Mouse (Mus musculus): ENCODE results near the gene Cbx2.

Cbx2 gene

DNA sequence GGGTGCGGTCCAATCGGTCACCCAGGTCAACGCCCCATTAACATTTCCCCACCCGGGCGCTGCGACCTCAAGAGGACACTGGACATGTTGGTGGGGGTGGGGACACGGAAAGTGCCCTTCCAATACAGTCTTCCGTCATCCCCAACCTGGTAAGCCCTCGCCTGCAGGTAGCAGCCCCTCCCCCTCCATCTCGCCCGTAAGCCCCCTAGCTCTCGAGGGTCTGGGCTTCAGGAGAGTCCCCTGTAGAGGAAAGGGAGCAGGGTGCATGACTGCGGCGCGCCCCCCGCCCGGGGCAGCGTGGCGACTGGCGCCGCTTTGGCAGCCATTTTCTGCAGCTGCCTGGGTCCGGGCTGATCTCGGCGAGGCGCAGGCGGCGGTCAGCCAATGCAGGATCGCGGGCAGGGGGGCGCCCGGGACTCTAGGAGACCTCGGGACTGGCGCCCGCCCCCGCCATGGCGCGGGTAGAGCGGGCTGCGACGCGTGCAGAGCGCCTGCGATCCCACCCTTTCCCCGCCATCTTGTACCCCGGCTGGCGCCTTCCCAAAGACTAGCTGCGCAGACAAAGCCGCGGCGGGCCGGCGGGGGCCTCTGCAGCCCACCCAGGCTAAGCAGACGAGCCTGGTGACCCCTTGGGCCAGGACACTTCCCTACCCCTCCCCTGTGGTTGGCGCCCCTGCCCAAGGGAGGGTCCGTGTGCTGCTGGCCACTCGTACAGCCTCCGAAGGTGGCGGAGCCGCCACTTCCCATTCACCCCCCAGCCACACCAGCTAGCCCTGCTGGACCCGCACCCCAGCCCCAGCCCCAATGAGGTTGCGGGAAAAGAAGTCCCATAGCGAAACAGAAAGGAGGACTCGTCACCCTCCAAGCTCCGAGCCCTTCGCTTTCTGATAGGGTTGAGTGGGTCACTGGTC, 33.8 kb downstream of the Cbx2 start:
- Histone ChIP-seq H3K27me3 (ENCODE audit: control insufficient read depth, insufficient read depth, low read length, poor library complexity, severe bottlenecking) (no peaks in the 10 kb centered on the region), H3K36me3 (ENCODE audit: control insufficient read depth, insufficient read depth, low read length, poor library complexity, severe bottlenecking) (no peaks in the 10 kb centered on the region)
- peak; percentile 48 for DNase-seq (ENCODE audit: low read depth, low spot score)

DNA sequence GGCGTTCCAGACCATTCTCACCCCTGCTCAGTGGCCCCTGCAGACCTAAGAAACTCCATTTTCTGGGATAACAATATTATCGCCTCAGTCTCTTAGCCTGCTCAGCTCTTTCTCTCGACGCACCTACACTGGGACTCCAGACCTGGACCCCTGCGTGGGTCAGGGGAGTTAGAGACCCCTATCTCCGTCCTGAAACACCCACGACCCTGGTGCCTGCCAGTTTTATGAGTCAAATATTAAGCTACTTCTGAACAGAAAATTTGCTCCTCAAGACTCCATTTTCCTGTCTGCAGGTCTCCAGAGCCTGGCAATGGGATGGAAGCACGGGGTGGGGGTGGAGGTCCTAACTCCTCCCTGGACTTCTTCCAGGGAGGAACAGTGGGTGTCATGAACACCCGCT, 34.5 kb downstream of the Cbx2 start:
- DNase-seq (ENCODE audit: low read depth, low spot score): peak; percentile 8
- H3K36me3 ChIP-seq (ENCODE audit: control insufficient read depth, insufficient read depth, low read length, poor library complexity, severe bottlenecking): no peaks in the 10 kb centered on the region
- H3K27me3 ChIP-seq (ENCODE audit: control insufficient read depth, insufficient read depth, low read length, poor library complexity, severe bottlenecking): no peaks in the 10 kb centered on the region

DNA sequence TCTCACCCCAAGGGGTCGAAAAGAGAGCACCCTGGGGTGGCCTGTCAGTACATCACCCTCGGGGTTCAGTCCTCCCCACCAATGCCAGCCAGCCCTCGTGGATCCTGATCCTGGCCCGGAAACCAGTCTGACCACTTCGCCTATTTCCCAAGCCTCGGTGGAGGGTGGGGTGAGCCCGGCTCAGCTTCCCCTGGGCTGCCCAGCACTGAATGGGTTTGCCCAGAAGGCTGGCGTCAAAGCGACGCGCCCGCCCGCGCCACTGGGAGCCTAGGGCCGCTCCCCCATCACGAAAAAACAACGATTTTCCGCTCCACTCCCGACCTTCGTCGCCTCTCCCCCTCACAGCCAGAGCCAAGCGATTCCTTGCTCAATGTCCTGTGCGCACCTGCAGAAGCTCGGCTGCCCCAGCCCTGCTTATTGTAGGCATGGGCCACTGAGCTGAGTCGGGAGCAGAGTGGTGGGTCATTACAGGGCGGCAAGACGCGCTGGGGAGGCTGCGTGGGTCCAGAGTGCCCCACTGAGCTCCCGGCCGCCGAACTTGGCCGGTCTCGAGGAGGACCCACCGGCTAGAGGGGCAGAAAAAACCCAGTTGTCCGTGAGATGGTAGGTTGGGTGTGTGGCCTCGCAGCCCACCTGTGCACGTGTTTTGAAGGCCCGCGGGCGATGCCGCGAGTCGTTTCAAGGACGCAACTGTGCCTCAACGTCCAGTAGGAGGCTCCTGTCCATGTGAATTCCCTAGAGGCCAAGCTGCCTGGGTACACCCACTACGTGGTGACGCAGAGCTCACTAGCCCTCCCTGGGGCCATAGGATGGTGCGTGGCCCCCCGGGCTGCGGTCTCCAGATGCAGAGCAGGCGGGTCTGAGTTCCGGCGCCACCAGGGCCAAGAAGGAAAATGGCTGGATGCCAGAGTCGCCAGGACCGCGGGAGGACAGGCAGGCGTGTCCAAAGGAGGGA, 35.6 kb downstream of the Cbx2 start:
- peak; percentile 34 for DNase-seq (ENCODE audit: low read depth, low spot score)
- H3K36me3 ChIP-seq (ENCODE audit: control insufficient read depth, insufficient read depth, low read length, poor library complexity, severe bottlenecking): no peaks in the 10 kb centered on the region

DNA sequence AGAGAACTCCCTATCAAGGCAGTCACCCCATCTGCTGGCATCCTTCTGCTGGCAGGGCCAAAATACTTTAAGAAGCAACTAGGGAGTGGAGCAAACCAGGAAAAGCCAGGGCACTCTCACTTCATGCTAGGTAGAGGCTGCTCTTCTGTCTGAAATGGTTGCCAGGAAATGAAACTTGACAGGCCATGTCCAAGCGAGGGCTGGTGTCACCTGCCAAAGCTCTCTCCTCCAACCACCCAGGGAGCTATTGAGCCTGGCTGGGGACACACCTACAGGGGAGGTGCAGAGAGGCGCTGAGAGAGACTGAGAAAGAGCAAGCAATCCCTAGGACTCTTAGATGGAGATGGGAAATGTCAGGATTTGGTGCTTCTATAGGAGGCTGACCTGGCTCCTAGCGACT, 36.5 kb downstream of the Cbx2 start:
- Histone ChIP-seq H3K36me3 (ENCODE audit: control insufficient read depth, insufficient read depth, low read length, poor library complexity, severe bottlenecking) (no peaks in the 10 kb centered on the region), H3K27me3 (ENCODE audit: control insufficient read depth, insufficient read depth, low read length, poor library complexity, severe bottlenecking) (no peaks in the 10 kb centered on the region)
- DNase-seq (ENCODE audit: low read depth, low spot score): peak; percentile 49

More for the DNA sequence above, 35.6 kb downstream of the Cbx2 start:
- no peaks in the 10 kb centered on the region for H3K27me3 ChIP-seq (ENCODE audit: control insufficient read depth, insufficient read depth, low read length, poor library complexity, severe bottlenecking)

DNA sequence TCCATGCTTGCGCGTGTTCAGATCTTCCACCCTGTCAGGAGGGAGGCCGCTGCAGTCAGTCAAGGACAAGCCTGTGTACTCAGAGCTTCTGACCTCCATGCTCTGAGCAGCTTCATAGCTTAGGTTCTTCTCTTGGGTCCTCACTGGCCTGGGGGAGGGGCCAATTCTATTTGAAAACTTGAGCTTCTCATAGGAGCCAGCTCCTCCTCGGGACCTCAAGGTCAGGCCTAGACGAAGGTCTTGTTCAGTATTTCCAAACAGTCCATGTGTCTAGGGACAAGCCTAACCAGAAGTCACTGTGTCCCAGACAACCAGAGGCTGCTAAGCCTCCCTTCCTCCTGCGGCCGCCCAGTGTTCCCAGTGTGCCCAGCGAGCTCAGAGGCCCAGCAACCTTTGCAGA, 44.1 kb downstream of the Cbx2 start:
- Histone ChIP-seq H3K36me3 (ENCODE audit: control insufficient read depth, insufficient read depth, low read length, poor library complexity, severe bottlenecking) (no peaks in the 10 kb centered on the region), H3K27me3 (ENCODE audit: control insufficient read depth, insufficient read depth, low read length, poor library complexity, severe bottlenecking) (no peaks in the 10 kb centered on the region)
- DNase-seq (ENCODE audit: low read depth, low spot score): no peak

DNA sequence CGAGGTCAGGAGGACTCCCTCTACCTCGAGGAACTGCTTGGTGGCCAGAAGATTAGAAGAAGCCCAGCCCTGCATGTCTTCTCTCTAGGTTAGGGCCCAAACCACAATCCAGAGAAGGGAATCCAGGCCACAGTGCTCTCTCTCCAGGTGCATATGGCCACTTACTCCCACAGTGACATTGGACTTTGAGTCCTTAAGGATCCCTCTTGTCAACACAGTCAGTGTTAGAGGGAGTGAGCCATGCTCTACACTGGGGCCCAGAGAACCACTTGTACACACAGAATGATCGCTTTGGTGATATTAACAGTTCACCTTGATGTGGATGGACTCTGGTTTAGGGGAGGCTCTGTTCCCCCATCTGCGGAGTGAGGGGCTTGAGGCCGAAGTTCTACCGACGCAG, 49.5 kb downstream of the Cbx2 start:
- Histone ChIP-seq H3K36me3 (ENCODE audit: control insufficient read depth, insufficient read depth, low read length, poor library complexity, severe bottlenecking) (no peaks in the 10 kb centered on the region), H3K27me3 (ENCODE audit: control insufficient read depth, insufficient read depth, low read length, poor library complexity, severe bottlenecking) (no peaks in the 10 kb centered on the region)
- DNase-seq (ENCODE audit: low read depth, low spot score): no peak

DNA sequence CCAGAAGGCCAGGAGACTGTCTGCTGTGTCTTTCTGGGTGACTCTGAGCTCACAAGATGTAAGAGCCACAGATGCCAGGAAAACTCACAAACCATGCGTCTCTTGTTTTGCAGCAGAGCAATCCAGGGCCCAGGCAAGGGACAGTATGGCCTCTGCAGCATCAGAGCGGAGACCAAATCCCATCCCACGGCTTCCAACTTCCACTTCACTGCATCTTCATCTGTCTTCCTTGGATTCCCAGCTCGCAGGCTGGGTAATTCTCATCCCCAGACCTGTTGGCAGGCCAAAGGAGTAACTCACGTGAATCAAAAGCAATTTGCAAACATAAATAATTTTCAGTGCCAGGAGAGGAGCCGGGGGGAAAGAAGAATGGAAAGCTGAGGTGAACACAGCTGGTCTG, 50.2 kb downstream of the Cbx2 start:
- H3K36me3 ChIP-seq (ENCODE audit: control insufficient read depth, insufficient read depth, low read length, poor library complexity, severe bottlenecking): no peaks in the 10 kb centered on the region
- no peak for DNase-seq (ENCODE audit: low read depth, low spot score)
- H3K27me3 ChIP-seq (ENCODE audit: control insufficient read depth, insufficient read depth, low read length, poor library complexity, severe bottlenecking): no peaks in the 10 kb centered on the region

DNA sequence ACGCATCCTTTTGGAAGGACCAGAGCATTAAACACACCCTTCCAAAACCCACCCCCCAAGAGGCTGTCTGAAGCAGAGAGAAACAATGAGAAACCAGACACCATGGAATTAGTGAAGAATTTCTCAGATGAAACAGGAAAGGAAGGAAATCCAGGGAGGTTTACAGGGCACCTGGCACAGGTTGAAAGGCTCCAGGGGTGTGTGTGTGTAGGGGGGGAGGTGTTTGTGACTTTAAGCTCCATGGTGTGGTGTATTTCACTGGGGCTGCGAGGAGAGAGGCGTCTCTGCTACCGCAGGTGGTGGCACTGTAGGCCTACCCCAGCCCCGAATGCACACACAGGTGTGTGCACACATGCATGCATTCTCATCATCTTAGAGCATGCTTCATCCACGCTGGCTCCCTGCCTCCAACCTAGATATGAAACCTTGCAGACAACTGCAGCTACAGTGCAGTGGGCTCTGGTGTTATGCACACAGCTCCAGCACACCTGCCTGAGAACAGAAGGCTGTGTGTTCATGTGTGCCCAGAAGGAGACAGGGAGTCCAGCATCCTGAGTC, 51.2 kb downstream of the Cbx2 start:
- DNase-seq (ENCODE audit: low read depth, low spot score): no peak
- no peaks in the 10 kb centered on the region for H3K36me3 ChIP-seq (ENCODE audit: control insufficient read depth, insufficient read depth, low read length, poor library complexity, severe bottlenecking)
- H3K27me3 ChIP-seq (ENCODE audit: control insufficient read depth, insufficient read depth, low read length, poor library complexity, severe bottlenecking): no peaks in the 10 kb centered on the region

DNA sequence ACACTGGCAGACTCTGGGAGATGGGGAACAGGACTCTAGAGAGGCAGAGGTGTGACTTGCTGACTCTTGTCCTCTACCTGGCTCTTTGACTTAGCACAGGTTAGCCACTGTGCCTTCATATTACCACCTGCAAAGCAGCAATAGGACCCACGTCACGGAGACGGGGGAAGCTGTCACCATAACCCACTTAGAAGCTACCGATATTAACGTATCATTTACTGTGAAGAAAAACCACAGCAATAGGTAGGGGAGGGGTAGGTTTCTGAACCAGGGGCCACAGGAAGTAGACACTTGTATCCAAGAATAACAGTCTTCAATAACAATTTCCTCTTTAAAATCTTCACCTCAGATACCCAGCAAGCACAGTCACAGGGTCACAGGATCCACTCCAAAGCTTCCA, 53.0 kb downstream of the Cbx2 start:
- Histone ChIP-seq H3K27me3 (ENCODE audit: control insufficient read depth, insufficient read depth, low read length, poor library complexity, severe bottlenecking) (no peaks in the 10 kb centered on the region), H3K36me3 (ENCODE audit: control insufficient read depth, insufficient read depth, low read length, poor library complexity, severe bottlenecking) (no peaks in the 10 kb centered on the region)
- DNase-seq (ENCODE audit: low read depth, low spot score): peak; percentile 58

DNA sequence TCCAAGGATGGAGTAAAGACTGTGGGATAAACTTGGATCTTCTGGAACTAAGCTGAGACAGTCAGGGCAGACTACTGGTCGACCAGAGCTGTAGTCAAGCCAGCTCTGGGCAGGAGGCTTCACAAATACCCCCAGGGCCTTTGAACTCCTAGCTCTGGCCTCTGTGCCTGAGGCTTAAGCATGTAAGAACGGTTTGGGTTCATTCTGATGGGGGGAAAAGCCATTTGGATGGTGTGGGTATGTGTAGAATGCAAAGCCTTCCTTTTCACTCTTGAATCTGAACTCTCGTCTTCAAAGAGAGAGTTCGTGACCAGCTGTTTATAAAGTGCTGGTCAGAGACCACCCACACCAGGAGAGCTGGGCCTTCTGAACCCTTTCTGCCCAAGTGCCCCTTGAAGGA, 55.0 kb downstream of the Cbx2 start:
- no peak for DNase-seq (ENCODE audit: low read depth, low spot score)
- Histone ChIP-seq H3K27me3 (ENCODE audit: control insufficient read depth, insufficient read depth, low read length, poor library complexity, severe bottlenecking) (no peaks in the 10 kb centered on the region), H3K36me3 (ENCODE audit: control insufficient read depth, insufficient read depth, low read length, poor library complexity, severe bottlenecking) (peaks cover 4% of the 10 kb centered on the region)

DNA sequence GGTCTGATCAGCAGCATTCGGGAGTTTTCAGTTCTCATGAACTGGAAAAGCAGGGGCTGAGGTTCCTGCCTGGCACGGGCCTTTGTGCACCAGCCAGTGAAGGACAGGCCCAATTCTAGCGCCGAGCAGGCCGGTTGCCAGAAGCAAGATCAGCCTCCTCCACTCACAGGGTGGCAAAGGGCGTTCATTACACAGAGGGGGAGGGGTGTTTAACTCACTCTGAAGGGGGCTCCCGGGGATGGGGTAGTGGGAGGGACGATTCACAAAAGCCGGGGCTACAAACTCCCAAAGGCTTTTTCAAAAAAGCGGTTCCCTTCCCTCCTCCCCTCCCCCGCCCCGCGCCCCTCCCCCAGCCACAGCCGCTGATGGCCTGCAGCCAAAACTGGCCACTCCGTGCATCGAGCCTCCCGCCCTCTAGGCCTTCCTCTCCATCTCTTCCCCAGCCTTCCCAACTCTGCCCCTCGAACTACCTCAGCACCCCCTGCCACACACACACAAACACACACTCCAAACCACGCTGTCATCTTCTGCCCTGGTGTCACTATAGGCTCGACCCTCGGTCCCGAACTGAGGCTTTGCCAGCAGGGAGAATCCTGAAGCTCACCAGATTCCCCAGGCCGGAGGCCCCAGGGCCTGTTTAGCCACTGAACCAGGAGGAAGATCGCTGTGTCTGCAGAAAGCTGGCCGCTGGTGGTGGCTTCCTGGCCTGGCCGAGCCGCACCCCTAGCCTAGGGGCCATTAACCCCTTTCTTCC, 56.1 kb downstream of the Cbx2 start:
- Histone ChIP-seq H3K36me3 (ENCODE audit: control insufficient read depth, insufficient read depth, low read length, poor library complexity, severe bottlenecking) (peaks cover 4% of the 10 kb centered on the region), H3K27me3 (ENCODE audit: control insufficient read depth, insufficient read depth, low read length, poor library complexity, severe bottlenecking) (no peaks in the 10 kb centered on the region)
- no peak for DNase-seq (ENCODE audit: low read depth, low spot score)

DNA sequence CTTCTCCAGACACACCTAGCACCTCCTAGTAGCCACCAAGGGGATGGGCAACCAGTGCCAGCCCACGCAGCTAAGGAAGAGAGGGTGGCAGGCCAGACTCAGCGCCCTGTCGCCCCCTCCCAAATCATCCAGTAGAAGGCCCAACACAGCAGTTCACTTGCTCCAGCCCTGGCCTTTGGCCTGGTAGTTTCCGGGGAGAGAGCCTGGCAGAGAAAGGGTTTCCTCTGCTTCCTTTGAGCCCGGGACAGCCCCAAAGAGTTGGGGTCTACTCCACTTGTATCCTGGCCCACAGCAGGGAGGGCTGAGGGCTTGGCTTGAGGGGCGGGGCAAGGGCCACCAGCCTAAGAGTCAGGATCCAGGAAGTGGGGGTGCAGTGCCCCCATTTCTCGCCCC, 56.7 kb downstream of the Cbx2 start:
- Histone ChIP-seq H3K27me3 (ENCODE audit: control insufficient read depth, insufficient read depth, low read length, poor library complexity, severe bottlenecking) (no peaks in the 10 kb centered on the region), H3K36me3 (ENCODE audit: control insufficient read depth, insufficient read depth, low read length, poor library complexity, severe bottlenecking) (peaks cover 4% of the 10 kb centered on the region)
- no peak for DNase-seq (ENCODE audit: low read depth, low spot score)

DNA sequence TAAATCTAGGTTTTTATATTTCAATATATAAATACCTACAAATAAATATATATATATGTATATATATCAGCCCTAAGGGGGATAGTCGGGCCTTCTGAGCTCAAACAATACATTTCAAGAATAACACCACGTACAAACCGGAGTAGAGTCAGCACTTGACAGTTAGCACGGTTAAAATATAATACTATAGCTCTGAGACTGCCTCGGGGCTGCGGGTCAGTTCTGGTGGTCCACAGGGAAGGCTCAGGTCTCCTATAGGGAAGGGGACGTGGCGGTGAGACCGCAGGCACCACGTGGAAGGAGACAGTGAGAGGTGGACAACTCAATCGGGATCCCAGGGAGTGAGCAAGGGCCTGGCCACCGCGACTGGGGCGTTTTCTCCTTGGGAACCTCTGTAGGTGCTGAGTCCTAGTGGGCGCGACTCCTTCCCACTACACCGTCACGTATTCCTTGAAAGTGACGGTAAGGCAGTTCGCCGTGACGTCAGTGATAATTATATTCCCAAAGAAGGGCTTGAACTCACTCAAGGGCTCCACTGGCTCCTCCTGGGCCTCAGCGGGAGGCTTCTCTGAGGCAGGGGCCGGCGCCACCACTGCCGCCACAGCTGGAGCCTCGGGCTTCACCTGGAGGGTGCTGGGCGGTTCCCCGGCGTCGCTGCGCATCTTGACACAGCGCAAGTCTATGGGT, 57.8 kb downstream of the Cbx2 start:
- Histone ChIP-seq H3K27me3 (ENCODE audit: control insufficient read depth, insufficient read depth, low read length, poor library complexity, severe bottlenecking) (no peaks in the 10 kb centered on the region), H3K36me3 (ENCODE audit: control insufficient read depth, insufficient read depth, low read length, poor library complexity, severe bottlenecking) (peaks cover 4% of the 10 kb centered on the region)
- DNase-seq (ENCODE audit: low read depth, low spot score): no peak
